Mouse (Mus musculus): ENCODE results near the gene Cyp4f39.

- TF ChIP-seq POLR2A (IDR thresholded peaks at IDR 0.05; ENCODE audit: insufficient read length, low read depth) (no peak), MAX (IDR thresholded peaks at IDR 0.05; ENCODE audit: low read depth) (no peak), USF1 (IDR thresholded peaks at IDR 0.05; ENCODE audit: low read depth) (no peak), POLR2AphosphoS2 (IDR thresholded peaks at IDR 0.05; ENCODE audit: insufficient read length, low read depth) (no peak), TCF12 (IDR thresholded peaks at IDR 0.05; ENCODE audit: insufficient read depth, poor library complexity, severe bottlenecking) (no peak), E2F4 (IDR thresholded peaks at IDR 0.05; ENCODE audit: insufficient read depth) (no peak), TCF3 (IDR thresholded peaks at IDR 0.05; ENCODE audit: insufficient read length, low read depth) (no peak), MYOD1 (IDR thresholded peaks at IDR 0.05; ENCODE audit: control insufficient read depth in 1 of 3, insufficient read length in 2 of 3, low read depth in 2 of 3) (no peak)
Measured at GRCm38 (mm10) chr17:32479554-32480506, 27.3 kb downstream of the Cyp4f39 start.
